Mouse (Mus musculus) G1E (cell line): ENCODE measurements at regions not wholly inside any gene's neighbourhood (a gene's known extent, or its start where the extent isn't known, plus 50 kb on each side); places are given as distances from the start of the nearest gene placed in this dataset.

Experiments used
- ATAC-seq: 2 replicates; pipeline ENCODE4 v1.8.0; 2016; ENCODE audit warnings: mild to moderate bottlenecking; ENCODE audit not compliant: insufficient number of reproducible peaks, poor library complexity, low FRiP score, severe bottlenecking; ENCODE audit errors: extremely low read depth
- DNase-seq: peaks from one replicate; pipeline ENCODE4 v3.0.0; 2012; ENCODE audit warnings: low spot score
- H3K27me3 ChIP-seq: 2 replicates; pipeline ENCODE4 v1.6.1; 2012; ENCODE audit warnings: mild to moderate bottlenecking, low read length, inconsistent platforms; ENCODE audit not compliant: insufficient read depth
- H3K36me3 ChIP-seq: replicated peaks from 2 replicates; pipeline ENCODE3; 2012; ENCODE audit warnings: mild to moderate bottlenecking, inconsistent platforms
- H3K4me1 ChIP-seq: 2 replicates; pipeline ENCODE4 v1.6.1; 2012; ENCODE audit warnings: low read depth, low read length, inconsistent platforms, mixed read lengths; ENCODE audit not compliant: insufficient read depth
- H3K4me3 ChIP-seq: 2 replicates; pipeline ENCODE4 v1.5.1; 2012; ENCODE audit warnings: low read depth, mild to moderate bottlenecking, inconsistent platforms, low read length, moderate library complexity, mixed read lengths
- H3K9me3 ChIP-seq: replicated peaks from 2 replicates; pipeline ENCODE4 v1.6.1; 2012; ENCODE audit warnings: inconsistent platforms
- CTCF ChIP-seq: IDR thresholded peaks from 2 replicates; pipeline ENCODE4 v1.5.1; 2012; ENCODE audit warnings: low read depth, low read length, inconsistent platforms, mixed read lengths
- GATA1 ChIP-seq: IDR thresholded peaks from 2 replicates; pipeline ENCODE4 v1.6.1; 2012; ENCODE audit warnings: borderline replicate concordance, low read length, inconsistent platforms, mixed read lengths
- GATA2 ChIP-seq: IDR thresholded peaks from 2 replicates; pipeline ENCODE4 v1.6.1; 2012; ENCODE audit warnings: low read depth, low read length, inconsistent platforms, borderline replicate concordance
- POLR2AphosphoS5 ChIP-seq: IDR thresholded peaks from 2 replicates; pipeline ENCODE4 v1.6.1; 2012; ENCODE audit warnings: low read depth, low read length, inconsistent platforms; ENCODE audit not compliant: insufficient replicate concordance
- TAL1 ChIP-seq: conservative IDR thresholded peaks from 2 replicates; pipeline ENCODE4 v1.6.1; 2012; ENCODE audit warnings: low read depth, low read length, inconsistent platforms, mixed read lengths

DNA sequence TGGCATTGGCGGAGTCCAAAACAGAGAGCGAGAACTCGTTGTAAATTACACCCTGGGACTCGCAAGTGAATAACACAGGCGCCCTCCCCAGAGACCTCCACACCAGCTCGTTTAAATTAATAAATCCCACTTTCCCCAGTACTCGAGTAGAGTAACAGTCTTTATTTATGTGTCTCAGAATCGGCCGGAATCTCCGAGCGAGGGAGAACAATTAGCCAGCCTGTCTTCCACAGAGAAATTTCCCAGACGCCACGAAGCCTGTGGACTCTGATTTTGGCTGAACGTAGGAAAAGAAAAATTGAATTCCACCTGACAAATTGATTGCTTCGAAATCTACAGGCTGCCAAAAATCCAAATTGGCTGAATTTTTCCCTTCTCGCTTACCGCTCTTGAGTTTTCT, 180.9 kb upstream of the Mocs1 start:
- no peaks in the 10 kb centered on the region for H3K27me3 ChIP-seq
- H3K9me3 ChIP-seq, result peaks cover 71% of the 10 kb centered on the region
- no peak for TF ChIP-seq CTCF
- TF ChIP-seq POLR2AphosphoS5, result no peak
- no peak for TF ChIP-seq GATA2
- TF ChIP-seq TAL1, result no peak
- TF ChIP-seq GATA1, result no peak
- no peak overlapping the region for H3K4me3 ChIP-seq
- no peaks in the 10 kb centered on the region for H3K4me1 ChIP-seq
- ATAC-seq (no peak), DNase-seq (no peak)
- no peaks in the 10 kb centered on the region for H3K36me3 ChIP-seq

DNA sequence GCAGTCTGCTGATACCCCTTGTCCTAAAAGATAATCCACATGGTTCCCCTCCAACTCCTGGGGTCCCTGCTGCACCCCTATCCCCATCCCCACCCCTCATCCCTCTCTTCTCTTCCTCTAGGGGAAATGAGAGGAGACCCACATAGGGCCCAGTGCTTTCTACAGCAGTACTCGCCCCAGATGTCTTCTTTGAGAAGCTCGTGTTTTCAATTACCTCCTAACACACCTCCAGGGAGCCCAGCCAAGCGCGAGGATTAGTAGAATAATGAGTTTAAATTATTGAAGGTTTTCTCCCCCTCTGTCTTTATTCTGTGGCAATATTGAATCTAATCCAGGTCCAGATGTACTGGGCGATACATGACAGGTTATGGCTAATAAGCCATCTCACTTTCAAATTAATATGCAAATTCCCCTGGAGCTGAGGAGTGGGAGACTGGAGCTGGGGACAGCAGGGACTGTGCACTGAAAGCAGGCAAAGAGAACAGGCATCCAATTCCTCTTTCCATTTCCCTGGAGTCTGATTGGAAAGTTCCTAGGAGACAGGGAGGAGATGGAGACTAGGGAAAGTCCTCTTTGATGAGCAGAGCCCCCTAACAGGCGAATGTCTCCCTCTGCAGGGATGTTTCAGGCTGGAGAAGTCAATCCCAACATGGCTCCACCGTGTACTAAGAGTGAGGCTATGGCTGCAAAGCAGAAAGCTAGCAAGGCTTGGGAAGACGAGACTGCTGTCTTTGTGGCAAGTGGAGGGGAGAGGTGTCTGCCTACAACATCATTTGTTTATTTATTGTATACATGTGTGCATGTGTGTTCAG, 177.2 kb upstream of the Mocs1 start:
- H3K27me3 ChIP-seq, result no peaks in the 10 kb centered on the region
- ATAC-seq (no peak), DNase-seq (no peak)
- H3K9me3 ChIP-seq, result peaks cover 71% of the 10 kb centered on the region
- TF ChIP-seq POLR2AphosphoS5 (no peak), GATA2 (no peak), CTCF (no peak), TAL1 (no peak), GATA1 (no peak)
- no peaks in the 10 kb centered on the region for H3K4me1 ChIP-seq
- no peak overlapping the region for H3K4me3 ChIP-seq
- H3K36me3 ChIP-seq, result no peaks in the 10 kb centered on the region

DNA sequence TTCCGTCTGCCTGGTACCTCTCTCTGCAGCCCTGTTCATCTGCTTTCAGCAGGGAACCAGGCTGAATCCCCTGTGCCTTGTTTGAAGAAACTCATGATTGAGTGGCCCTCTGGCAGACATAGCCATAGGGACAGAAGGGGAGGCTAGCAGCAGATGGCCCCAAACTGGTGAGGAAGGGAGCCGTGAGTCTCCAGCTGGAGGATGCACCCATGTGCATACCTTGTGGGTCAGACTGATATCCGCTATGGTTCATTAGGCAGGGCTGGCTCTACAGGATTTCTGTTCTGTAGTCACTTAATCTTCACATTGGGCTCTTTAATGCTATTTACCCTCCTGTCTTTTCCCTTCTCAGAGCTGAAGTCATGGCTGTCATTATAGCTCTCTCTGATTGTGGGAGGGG, 175.9 kb upstream of the Mocs1 start:
- Histone ChIP-seq H3K27me3 (no peaks in the 10 kb centered on the region), H3K4me1 (no peaks in the 10 kb centered on the region), H3K36me3 (no peaks in the 10 kb centered on the region), H3K9me3 (peaks cover 69% of the 10 kb centered on the region), H3K4me3 (no peak overlapping the region)
- ATAC-seq, result no peak
- DNase-seq, result no peak
- TF ChIP-seq TAL1 (no peak), POLR2AphosphoS5 (no peak), CTCF (no peak), GATA2 (no peak), GATA1 (no peak)

DNA sequence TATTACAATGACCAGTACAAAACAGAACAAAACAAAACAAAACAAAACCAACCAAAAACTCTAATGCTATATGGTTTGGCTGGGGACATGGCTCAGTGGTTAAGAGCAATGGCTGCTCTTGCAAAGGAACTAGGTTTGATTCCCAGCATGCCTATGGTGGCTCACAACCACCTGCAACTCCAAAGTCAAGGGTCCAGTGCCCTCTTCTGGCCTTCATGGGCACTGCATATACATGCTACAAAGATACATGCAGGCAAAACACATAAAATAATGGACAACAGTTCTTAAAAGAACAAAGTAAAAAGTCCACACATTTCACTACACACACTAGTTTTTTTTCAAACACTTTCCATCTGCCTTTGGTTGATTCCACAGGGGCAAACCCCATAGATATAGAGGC, 169.7 kb upstream of the Mocs1 start:
- Histone ChIP-seq H3K4me1 (no peaks in the 10 kb centered on the region), H3K36me3 (no peaks in the 10 kb centered on the region), H3K27me3 (no peaks in the 10 kb centered on the region), H3K9me3 (peaks cover 55% of the 10 kb centered on the region), H3K4me3 (no peak overlapping the region)
- ATAC-seq (no peak), DNase-seq (no peak)
- no peak for TF ChIP-seq CTCF
- TF ChIP-seq POLR2AphosphoS5, result no peak
- no peak for TF ChIP-seq GATA2
- TF ChIP-seq GATA1, result no peak

DNA sequence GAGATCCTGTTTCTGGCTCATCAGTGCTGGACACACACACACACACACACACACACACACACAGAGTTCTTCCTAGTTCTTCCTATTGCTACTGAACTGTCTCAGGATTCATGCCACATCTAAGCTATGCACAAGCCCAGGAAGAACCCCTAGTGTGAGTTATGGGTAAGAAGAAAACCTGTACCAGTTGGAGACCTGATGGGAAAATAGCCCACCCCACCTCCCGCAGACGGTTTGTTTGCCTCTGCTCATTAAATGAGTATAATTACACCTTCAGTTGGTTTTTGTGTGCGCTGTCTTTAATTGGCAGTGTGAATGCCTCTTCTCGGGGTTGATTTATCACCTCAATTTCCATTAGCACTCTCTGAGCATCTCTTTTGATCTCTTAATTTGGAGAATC, 165.8 kb upstream of the Mocs1 start:
- no peak for TF ChIP-seq TAL1
- TF ChIP-seq GATA2, result no peak
- no peak for TF ChIP-seq CTCF
- TF ChIP-seq POLR2AphosphoS5, result no peak
- no peak for TF ChIP-seq GATA1
- no peaks in the 10 kb centered on the region for H3K4me1 ChIP-seq
- H3K4me3 ChIP-seq, result no peak overlapping the region
- ATAC-seq (no peak), DNase-seq (no peak)
- H3K36me3 ChIP-seq, result no peaks in the 10 kb centered on the region
- no peaks in the 10 kb centered on the region for H3K27me3 ChIP-seq
- peaks cover 45% of the 10 kb centered on the region for H3K9me3 ChIP-seq

DNA sequence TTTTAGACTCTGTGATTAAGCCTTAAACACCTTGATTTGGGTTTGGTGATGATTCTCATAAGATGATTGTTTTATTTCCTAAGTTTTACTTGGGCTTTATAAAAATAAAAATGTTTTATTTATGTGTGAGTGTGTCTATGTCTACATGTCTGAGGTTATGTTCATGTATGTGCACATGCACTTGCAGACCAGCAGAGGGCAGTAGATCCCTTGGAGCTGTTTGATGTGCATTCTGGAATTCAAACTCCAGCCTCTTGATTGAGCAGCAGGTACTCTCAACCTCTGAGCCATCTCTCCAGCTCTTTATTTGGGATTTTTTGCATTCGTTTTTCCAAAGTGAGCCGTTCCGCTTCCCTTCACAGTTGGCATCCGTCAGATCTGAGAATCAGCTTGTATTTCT, 161.8 kb upstream of the Mocs1 start:
- TF ChIP-seq TAL1 (no peak), GATA1 (no peak), CTCF (no peak), GATA2 (no peak), POLR2AphosphoS5 (no peak)
- H3K9me3 ChIP-seq, result peaks cover 53% of the 10 kb centered on the region
- H3K4me3 ChIP-seq, result no peak overlapping the region
- H3K36me3 ChIP-seq, result no peaks in the 10 kb centered on the region
- DNase-seq (no peak), ATAC-seq (no peak)
- H3K27me3 ChIP-seq, result no peaks in the 10 kb centered on the region
- no peaks in the 10 kb centered on the region for H3K4me1 ChIP-seq
